Mouse (Mus musculus): ENCODE results near the gene Cldn10. TPM values are rescaled to one million over a fixed set of nuclear protein-coding genes. Genes with fewer than 3 reads are reported as not detected.
A peak's percentile ranks its signal among the peaks of the same experiment; 100 is the strongest.

Gene Cldn10
- total RNA-seq, 4 experiments from 2014 or later, result not detected

GRCm38 (mm10) chr14:118910332-118911222, 122.9 kb downstream of the Cldn10 start:
- peak; percentile 32 to 58 for DNase-seq (ENCODE audit: low spot score in 2 of 2)

GRCm38 (mm10) chr14:118911521-118911920, 123.8 kb downstream of the Cldn10 start:
- DNase-seq (ENCODE audit: low spot score in 2 of 2), result no peak

- no peak for DNase-seq (ENCODE audit: low spot score in 2 of 2)
These were observed 125.9 kb downstream of the Cldn10 start for GRCm38 (mm10) chr14:118913651-118914050.

- DNase-seq (ENCODE audit: low spot score in 2 of 2), result no peak
These were observed 131.3 kb downstream of the Cldn10 start for GRCm38 (mm10) chr14:118919025-118919424.

- no peak for DNase-seq (ENCODE audit: low spot score in 2 of 2)
These were observed 132.9 kb downstream of the Cldn10 start for GRCm38 (mm10) chr14:118920654-118921053.

GRCm38 (mm10) chr14:118922251-118922650, 134.5 kb downstream of the Cldn10 start:
- no peak for DNase-seq (ENCODE audit: low spot score in 2 of 2)

GRCm38 (mm10) chr14:118922667-118923184, 135.0 kb downstream of the Cldn10 start:
- no peak for DNase-seq (ENCODE audit: low spot score in 2 of 2)

Other genes with a start within 250 kb of the Cldn10 start
- gene Abcc4, start 81.7 kb upstream of the Cldn10 start, total RNA-seq (2022), result 10 to 100 TPM in 2 of 4 experiments, 1 to 10 TPM in 2; 9.7 to 10.9 (median 10.2) TPM
- 1 to 10 TPM; 1.4 to 1.7 (median 1.6) TPM for gene Dzip1, start 137.6 kb downstream of the Cldn10 start, total RNA-seq (2022)
- gene Dnajc3, start 150.1 kb downstream of the Cldn10 start, total RNA-seq (2022), result 10 to 100 TPM; 15.9 to 21.0 (median 19.1) TPM

All from gastrocnemius, adult 8-10 months (tissue).